Mouse (Mus musculus) heart, postnatal 14 days (tissue): ENCODE measurements at regions not wholly inside any gene's neighbourhood (a gene's known extent, or its start where the extent isn't known, plus 50 kb on each side); places are given as distances from the start of the nearest gene placed in this dataset.
A peak's percentile ranks its signal among the peaks of the same experiment; 100 is the strongest.

Experiments
- DNase-seq, 2 experiments: peaks; one replicate each; pipeline ENCODE4 v3.0.0; 2021 to 2022
- intact Hi-C: fragments of 180-260 bp; cut with DNase I; formaldehyde crosslinking; loops from one replicate; pipeline ENCODE4 v1.15.1; 2025

DNA sequence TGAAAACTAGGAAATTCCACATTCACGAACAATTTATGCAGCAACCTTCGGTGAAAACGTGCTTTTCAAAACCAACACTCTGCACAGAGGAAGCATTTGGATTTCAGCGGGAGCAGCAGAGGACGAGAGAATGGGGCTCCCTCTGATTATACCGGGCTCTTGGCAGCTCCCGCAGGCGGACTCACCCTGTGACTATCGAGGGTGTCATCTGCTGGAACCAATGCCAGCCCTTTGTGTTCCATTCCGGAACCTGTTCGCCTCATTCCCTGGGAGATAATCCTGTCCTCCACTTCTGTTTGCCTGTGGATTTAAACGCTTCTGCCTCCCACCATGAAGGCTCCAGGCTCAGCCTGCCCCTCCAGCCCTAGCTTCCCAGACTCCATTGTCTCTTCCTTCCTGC is 77.1 kb downstream of the Utp18 start:
- DNase-seq = no peak
- intact Hi-C loops = no loop called here

DNA sequence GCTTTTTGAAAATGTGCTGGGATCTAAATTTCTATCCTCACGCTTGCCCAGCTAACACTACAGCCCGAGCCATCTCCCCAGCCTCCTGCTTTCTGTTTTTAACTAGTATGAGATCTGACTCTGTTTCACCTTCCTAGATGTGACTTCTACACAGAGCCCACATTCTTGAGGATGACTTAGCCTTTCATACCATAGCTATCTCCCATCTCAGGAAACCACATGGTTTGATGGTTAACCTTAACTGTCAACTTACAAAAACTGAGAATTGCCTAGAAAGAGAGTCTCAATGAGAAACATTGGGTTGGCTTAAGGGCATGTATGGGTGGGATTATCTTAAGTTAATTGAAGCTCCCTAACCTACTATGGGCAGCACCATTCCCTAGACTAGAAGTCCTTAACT is 78.4 kb downstream of the Utp18 start:
- intact Hi-C loops = no loop called here
- DNase-seq = no peak

DNA sequence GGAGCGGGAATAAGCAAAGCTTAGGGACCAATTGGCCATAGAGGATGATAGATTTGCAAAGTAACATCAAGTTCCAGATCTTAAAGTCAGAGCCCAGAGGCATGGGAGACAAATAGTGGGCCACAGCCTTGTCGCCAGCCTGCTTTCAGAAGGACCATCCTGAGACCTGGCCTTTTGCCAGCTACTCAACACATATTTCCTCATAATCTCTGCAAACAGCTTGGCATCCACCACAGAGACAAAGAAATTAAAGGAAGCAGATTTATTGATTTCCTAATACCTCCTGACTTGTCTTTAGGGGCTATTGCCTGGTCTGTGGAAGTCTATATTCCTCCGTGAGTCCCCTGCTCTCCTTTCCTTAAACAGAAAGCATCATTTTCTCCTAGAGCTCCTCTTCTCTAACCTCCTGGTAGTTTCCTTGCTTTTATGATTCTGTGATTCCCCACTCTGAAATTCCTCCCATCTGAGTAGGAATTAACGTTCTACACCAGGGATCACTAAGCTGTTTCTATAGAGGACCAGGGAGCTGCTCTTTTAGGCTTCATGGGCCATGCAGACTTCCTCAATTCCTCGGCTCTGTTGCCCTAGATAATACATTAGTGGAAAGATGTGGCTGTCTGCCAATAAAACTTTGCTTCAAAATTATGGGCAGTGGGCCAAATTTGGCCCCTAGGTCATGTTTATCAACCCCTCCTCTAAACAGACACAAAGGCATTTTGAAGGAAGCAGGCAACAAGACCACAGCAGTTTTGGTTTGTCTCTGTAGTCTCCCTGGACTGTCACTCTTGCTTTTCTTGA is 114.2 kb downstream of the Utp18 start:
- intact Hi-C loops = no loop called here
- no peak for DNase-seq

DNA sequence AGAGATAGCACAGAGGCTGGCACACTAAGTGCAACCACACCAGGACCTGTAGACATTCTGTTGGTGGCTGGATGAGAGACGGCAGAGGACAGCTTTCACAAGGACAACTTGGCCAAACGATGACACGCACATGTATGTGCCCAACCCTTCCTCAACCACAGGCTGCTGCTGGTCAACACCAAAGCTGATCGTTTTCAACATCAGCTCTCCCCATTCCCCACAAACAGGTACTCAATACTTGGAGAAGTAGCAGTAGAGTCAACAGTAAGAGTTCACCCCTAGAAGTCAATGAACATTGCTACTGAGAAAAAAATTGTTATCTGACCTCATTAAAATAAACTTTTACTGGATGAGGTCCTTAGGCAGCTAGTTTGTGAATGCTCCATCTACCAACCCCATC is 119.6 kb downstream of the Utp18 start:
- intact Hi-C loops = no loop called here

DNA sequence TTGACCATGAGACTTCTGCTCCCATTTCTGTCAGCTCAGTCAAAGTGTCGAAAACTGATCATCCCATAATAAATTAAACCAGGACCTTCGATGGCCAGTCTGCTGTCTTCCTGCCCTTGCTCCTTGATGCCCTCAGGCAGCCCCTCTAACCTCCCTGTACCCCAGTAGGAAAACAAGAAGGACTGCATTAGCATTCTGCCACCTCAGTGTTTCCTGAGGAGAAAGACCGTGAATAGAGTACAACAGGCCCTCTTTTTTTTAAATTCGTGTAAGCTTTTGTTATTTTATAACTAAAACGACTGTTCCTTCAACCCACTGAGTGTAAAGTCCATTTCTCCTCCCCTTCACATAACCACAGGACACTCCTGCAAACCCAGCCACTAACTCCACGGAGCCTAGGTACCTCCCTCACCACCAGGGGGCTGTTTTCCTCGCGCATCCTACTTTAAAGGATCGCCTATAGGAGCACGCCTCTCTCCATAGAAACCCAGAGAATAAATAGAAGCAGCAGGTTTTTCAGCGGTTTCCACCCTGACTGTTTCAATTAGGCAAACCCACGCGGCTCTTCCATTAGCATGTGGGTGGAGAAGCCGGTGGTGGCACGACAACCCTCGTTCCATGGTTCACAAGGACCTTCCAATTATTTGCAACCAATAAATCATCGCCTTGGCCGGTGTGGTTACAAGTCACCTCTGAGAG is 122.6 kb downstream of the Utp18 start:
- DNase-seq = peak in 1 of 2 experiments; percentile 10
- intact Hi-C loops = no loop called here

More for the DNA sequence above, 119.6 kb downstream of the Utp18 start:
- DNase-seq = no peak

DNA sequence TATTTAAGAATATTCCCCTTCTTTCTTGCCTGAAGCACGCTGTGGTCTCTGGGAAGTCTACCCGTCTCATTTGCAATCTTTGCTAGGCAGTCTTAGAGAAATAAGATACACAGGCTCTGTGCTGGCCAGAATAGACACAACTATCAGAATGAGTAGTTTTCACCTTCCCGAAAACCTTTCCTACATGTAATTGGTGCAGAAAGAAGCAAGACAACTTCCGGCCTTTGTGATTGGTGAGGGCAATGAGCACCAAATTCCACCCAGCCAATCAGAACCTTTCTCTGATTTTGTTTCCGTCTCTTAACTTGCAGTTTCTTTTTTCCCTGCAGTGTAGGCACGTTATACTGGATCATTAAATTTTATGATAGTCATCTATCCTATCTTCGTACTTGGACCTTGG is 127.7 kb downstream of the Utp18 start:
- no peak for DNase-seq
- intact Hi-C loops = no loop called here

DNA sequence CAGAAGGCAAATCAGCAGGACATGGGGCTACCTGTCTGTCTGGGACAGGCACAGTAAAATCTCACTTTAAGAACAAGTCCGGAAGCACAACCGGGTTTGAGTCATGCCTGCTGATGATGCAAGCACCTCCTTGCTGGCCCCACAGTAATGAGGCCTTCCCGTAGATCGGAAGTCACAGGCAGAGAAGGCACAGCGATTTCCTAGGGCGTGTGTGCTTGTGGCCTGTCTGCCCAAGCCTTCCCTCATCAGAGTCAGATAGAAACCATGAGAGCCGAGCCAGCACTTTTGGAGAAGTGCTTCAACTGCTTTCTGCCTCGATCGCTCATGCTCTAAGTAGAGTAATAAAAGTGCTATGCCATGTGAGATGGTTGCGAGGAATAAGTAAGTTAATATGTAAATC is 148.9 kb downstream of the Utp18 start:
- intact Hi-C loops = no loop called here

DNA sequence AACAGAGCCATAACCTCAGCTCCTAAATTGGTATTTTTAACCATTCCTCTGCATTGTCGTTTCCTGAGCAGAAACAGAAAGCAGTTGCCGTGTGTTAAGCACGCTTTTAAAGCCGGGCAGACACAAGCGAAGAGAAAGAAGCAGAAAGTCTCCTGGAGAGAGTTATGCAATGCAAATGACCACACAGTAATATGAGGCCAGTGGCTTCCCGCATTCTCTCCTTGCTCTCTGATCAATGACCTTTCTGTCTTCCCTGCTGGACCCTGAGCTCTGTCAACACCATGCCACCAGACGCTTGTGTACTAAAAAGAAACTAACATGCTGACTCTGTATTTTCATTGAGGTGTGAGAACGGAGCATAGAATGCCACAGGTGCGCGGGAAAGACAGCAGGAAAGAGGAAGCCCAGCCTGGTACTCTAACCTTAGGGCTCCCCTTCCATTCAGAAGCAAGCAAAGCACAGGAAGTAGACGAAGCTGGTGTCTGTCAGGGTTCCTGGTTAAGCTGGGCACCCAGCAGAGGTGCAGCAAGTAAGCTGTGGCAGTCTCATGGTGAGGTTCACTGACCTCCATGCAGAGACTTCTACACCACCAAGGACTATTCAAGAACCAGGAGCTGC is 151.9 kb downstream of the Utp18 start:
- intact Hi-C loops = no loop called here
- DNase-seq = no peak

More for the DNA sequence above, 148.9 kb downstream of the Utp18 start:
- no peak for DNase-seq

DNA sequence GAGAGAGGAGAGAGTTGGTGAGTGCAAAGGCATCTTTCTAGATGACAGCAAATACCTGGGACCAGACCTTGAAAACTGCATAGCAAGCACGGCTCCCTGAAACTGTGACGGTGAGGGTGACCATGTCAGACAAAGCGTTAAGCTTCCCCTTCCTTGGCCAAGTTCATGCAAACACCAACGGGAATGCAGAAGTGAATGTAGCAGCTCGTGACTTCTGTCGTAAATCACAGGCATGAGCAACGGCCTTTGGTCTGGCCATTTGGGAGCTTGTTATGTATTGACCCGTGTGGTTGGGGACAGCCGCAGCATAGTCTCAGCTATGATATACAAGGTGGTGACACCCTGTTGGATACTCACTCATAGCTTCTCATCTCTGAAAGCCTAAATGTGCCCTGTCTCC is 156.4 kb downstream of the Utp18 start:
- no peak for DNase-seq
- intact Hi-C loops = no loop called here

DNA sequence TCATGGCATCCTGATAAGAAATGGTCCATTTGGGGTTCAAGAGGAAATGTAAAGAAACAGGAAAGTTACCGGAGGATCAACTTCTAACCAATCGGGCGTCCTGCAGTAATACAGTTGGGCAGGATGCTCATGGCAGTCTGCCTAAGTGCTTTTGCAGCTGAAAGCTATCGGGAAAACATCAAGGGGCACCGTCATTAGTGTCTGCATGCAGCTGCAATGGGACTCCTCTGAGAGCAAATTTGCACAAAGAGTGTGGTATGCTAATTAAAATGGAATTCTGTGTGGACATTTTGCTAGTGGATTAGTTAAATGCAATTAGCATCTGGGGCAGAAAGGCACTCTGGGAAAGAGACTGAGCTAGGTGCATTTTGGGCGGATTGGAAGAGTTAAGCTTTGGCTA is 160.3 kb downstream of the Utp18 start:
- DNase-seq = no peak
- intact Hi-C loops = no loop called here

DNA sequence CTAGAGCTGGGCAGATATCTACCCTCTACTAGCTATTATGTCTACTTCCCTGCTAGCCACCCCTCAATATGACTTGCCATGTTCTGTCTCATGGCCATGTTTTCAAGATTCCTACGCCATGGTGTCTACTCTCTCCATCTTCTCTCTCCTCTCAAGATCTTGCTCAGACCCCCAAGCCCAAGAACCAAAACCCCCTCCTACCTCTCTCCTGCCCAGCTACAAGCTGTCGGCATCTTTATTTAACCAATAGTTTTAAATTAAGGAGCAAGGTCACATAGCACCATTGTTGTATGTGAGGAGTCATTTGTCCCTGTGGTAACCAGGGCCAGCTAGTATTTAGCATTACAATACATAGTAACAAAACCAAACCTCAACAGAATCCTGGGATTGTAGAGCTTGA is 166.4 kb downstream of the Utp18 start:
- no peak for DNase-seq
- intact Hi-C loops = no loop called here

DNA sequence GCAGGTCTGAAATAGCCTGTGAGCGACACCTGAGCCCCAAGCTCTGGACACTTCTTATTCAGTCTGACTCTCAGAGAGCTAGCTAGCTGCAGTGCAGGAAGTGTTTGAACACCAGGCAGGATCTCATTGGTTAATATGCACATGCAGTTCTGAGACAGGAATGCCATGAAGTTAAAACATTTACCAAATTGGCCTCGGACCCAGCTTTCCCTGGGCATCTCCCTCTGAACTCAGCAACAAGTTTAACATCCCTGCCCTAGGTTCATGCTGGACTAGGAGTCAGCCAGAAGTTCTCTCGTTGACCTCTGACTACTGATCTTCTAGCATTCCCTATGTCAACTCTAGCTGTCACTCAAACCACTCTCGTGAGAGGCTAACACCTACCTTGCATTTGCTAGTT is 175.9 kb downstream of the Utp18 start:
- no peak for DNase-seq
- intact Hi-C loops = no loop called here

DNA sequence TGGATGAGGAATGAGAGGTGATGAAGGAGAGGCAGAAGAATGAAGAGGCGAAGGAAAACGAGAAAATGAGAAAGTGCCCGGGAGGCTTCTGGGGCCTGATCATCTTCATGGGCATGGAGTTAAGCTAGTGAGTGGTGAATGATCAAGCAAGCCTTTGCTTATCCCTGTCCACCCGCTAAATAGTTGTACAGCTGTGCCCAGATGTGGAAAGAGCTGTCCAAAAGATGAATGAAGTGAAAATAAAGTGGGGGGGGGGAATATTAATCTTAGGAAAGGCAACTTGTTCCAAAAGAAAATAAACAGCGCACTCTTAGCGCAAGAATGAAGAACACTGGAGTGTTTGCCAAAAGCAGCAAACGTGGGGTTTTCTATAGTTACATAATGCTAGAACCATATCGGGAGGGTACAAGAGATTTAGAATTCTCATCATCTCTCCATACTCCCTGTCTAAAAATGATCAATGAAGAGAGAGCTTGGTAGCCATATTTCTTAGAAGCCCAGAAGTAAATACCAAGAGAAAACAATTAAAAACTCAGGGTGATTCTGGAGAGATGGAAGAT is 188.5 kb downstream of the Utp18 start:
- intact Hi-C loops = no loop called here

DNA sequence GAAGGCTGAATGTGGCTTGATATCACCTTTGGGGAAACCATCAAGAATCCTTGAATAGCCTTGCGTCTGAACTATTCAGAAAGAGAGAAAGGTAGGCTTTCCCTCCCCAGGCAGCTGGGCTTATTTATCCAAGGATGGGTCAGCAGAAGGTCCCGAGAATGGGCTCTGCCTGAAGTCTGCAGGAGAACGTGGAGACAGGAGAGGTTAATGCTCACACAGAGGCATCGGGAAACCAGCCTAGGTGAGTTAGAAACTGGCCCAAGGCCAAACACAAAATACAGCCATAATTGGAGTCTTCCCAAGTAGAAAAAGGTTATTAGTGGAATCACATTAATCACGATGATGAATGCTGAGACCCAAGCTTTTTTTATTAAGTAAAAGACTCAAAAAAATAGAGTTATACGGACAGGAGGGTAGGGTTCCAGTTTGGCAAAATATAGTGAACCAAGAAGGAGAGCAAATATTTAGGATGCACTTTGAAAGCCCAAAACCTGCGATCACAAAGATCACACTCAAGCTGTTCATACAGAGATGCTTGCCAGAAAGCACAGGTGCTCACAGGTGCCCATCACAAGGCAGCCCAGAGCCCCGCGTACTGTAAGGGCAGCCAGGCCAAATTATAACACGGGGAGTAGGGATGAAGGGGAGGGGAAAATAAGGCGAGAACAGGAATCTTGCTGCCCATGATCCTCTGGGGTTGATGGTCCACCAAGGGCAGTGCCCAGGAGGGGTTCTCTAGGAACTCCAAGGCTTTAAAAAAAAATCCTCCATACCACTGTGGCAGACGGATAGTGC is 189.3 kb downstream of the Utp18 start:
- no peak for DNase-seq
- intact Hi-C loops = no loop called here

More for the DNA sequence above, 188.5 kb downstream of the Utp18 start:
- no peak for DNase-seq

DNA sequence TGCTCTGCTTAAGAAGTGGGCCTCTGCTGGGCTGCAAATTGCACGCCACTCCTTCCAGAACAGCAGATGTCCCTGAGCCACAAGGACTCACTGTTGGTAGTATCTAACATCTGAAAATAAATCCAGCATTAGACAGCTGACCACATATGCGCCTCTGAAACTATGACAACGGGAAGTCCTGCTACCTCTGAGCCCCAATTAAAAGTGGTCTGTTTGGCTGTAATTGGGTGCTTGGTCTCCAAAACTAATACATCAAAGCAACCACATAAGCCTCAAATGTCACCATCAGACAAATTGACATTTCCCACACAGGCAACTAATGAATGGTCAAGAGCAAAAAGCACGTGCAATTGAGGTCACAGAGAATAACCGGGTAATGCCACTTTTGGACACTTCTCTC is 201.9 kb downstream of the Utp18 start:
- no peak for DNase-seq
- intact Hi-C loops = no loop called here

DNA sequence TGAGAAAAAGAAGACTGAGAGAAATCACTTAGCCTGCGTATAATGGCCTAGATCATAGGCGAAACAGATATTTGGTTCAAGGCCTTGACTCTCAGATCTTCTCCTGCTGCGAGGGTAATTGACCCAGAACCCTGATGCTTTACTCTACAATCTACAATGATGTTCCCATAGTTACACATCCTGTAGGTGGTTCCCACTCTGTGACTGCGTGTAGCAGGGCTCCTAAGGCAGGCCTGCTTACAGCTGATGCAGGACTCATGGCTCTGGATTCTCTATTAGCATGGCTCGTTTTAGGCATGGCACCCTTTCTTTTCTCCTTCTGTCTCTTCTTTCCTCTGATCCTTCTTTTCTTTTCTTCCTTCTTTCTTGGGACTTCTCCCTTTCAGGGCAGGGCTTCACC is 209.3 kb downstream of the Utp18 start:
- no peak for DNase-seq
- intact Hi-C loops = no loop called here

DNA sequence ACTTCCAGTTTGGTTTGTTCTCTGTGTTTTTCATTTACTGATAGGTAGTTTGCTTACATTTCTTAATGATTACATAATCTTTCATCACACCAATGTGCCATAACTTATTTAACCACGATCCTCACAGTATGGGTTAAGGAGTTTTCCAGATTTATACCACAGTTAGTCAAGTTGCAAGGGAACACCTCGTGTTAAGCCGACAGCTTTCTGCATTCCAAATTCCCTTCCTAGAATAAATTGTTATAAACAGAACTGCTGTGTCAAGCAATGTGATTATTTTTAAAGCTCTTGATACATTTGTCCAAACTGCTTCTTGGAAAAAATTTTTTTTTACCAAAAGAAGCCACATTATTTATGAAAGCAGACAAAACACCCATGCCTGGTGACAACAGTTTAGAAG is 213.5 kb downstream of the Utp18 start:
- DNase-seq = no peak

DNA sequence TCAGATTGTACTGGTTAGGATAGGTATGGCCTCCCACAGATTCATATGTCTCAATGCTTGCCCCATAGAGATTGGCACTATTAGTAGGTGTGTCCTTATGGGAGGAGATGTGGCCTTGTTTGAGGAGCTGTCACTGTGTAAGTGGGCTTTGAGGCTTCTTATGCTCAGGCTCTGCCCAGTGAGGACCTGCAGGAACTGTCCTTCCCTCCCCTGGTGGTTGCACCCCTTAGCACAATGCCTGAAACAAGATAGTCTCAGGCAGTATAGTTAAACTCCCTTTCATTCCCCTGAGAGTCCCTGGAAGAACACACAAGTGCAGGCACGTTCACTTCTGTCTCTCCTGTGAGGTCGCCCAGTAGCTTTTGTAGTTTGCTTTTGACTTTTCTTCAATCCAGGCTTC is 223.9 kb downstream of the Utp18 start:
- intact Hi-C loops = no loop called here
- DNase-seq = no peak

More for the DNA sequence above, 213.5 kb downstream of the Utp18 start:
- intact Hi-C loops = no loop called here

DNA sequence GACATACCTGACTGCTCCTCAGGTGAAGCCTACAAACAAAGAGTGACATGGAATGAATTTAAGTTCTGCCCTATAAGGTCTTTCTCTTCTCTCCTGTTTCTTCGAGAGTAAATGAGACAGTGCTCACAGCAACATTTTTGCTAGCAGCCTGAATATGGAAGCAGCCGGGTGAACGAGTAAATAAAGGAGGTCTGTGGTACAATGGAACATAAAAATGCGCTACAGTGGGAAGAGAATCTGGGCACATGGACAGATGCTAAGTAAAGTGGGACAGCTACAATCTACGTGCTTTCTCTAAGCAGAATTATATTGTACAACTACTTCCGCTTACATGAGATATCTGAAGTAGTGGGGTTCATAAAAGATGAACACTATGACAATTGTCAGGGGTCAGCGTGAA is 225.2 kb downstream of the Utp18 start:
- intact Hi-C loops = no loop called here
- DNase-seq = no peak

DNA sequence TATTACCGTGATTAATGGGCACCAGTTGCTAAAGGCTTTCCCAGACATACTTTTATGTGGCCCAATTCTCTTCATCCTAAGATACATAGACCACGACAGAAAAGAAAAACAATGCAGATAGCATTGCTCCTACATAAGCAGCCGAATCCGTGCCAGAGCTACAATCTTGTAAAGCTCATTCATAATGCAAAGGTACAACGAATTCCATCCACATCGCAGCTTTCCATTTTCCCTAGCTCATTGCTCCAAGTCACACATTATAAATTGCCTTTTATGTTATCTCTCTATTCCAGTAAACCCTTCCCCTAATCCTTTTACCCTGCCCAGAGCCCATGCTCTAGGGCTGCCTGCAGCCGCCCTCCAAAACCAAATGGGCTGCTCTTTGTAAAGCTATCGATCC is 226.8 kb downstream of the Utp18 start:
- DNase-seq = no peak
- intact Hi-C loops = no loop called here
